Mouse (Mus musculus) left cerebral cortex, adult 6 months (tissue): ENCODE data around the gene Pla2g4d. TPM values are rescaled to one million over a fixed set of nuclear protein-coding genes. Genes with fewer than 3 reads are reported as not detected.

Experiments
- long read RNA-seq, 2 experiments: library from polyadenylated mRNA; unstranded; transcript quantifications; one replicate each; pipeline ENCODE4 v2.0.0; 2019 to 2020
- polyA plus RNA-seq: library from polyadenylated mRNA; unstranded; fragments of <200 nt; fragmentation: Nextera tagmentation; gene quantifications from 2 replicates; pipeline ENCODE4 v1.2.3, GENCODE M21; 2021

Gene Pla2g4d
- polyA plus RNA-seq: 0.03 TPM in 1 of 2 replicates, not detected in the other
- long read RNA-seq, experiment 1: 0 reads
- long read RNA-seq, experiment 2: 0 reads

GRCm38 (mm10) chr2:120288995-120289394 lies at the start of gene Pla2g4d:
Gene Pla2g4d, minus strand, starts transcription at chr2:120289197.

DNA sequence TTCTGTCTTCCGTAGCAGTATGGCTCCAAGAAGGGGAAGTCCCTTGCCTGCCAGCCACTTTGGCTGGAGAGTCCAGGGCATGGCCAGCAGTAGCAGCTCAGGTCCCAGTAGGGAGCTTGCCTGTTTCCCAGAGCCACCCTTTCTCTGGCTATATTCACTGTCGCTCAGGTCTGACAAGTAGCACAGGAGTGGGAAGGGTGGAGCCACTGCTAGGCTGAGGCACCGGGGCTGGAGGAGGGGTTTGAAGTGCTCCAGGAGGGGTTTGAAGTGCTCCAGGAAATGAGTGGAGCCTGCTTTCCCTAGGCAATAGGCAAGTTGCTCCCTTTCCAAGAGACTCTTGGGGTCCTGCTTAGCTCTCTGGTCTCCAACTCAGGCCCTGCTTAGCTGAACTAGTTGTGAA lies 25.0 kb upstream of the Pla2g4d start, which contains the start of gene Pla2g4f:
TSS of gene Pla2g4f (minus strand) at position 190 of the 400 bp plus-strand sequence.

DNA sequence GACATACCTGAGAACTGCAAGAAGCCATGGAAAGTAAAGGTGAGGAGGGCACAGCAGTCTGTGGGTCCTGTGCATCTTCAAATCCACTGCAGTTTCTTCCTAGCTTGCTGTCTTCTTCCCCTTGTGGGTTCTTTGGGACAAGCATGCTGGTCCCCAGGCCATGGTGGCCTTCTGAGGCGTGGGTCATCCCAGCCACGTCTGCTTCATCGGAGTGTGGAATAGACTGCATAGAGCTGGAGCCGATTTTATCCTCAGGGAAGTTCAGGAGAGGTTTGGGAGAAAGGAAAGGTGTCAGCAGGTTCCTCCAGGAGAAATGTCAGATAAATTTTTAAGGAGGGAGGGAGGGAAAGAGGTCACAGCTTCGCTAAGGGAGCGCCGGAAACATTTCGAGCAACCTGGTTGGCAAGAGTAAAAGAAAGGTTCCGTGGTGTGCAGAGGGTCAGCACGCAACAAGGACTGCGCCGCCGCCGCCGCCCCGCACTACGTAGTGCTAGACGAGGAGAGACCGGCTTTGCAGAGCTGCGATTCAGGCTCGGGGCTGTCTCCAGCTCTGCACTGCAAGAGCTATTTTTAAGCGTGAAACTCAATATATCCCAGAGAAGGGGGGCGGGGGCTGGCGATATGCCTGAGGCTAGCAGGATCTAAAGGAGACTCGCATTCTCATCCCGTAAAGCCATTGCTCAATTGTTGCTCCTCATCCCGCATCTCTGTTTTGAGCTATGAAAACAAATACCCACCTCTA lies 44.1 kb downstream of the Pla2g4d start, which contains the start of gene Pla2g4e:
TSS of gene Pla2g4e (minus strand) at position 657 of the 742 bp plus-strand sequence.

Other genes starting within 250 kb of the Pla2g4d start
- gene Ehd4, start 134.6 kb downstream of the Pla2g4d start, polyA plus RNA-seq: 8.2 and 10.7 TPM in 2 replicates
- 2.7 and 2.9 TPM in 2 replicates for gene Pla2g4e, start 43.9 kb downstream of the Pla2g4d start, polyA plus RNA-seq
- not detected in 2 replicates for gene Pla2g4f, start 25.0 kb upstream of the Pla2g4d start, polyA plus RNA-seq
- 23.1 and 25.4 TPM in 2 replicates for gene Vps39, start 63.9 kb upstream of the Pla2g4d start, polyA plus RNA-seq
- 5.5 and 5.6 TPM in 2 replicates for gene Ganc, start 114.7 kb upstream of the Pla2g4d start, polyA plus RNA-seq
- gene Tmem87a, start 114.9 kb upstream of the Pla2g4d start, polyA plus RNA-seq: 3.5 and 4.7 TPM in 2 replicates
- gene Capn3, start 166.8 kb upstream of the Pla2g4d start, polyA plus RNA-seq: 3.1 and 4.8 TPM in 2 replicates